Mouse (Mus musculus) MN1 (cell line): ENCODE results near the gene Adcy3.

Source experiments
- DNase-seq: peaks from one replicate; pipeline ENCODE4 v3.0.0-alpha.2; 2016; ENCODE audit warnings: low spot score

The Adcy3 gene

GRCm38 (mm10) chr12:4243805-4244204 is 110.9 kb downstream of the Adcy3 start:
- no peak for DNase-seq

DNA sequence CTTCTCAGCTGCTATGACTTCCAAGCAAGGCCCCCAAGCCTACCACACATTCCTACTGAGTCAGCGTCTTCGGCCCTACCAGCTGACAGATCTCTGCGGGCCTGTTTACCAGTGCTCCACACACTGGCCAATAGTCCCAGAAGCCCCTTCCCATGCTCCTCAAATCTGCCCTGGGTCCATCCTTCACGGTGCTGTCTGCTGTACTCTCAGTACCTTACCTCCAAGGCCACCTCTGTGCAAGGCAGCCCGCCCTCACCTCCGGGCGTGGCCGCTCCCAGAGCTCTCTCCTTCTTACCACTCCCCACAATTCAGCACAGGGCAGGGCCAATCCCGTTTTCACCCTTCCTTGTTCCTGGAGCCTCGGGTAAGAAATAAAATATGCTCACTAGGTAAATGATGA is 112.8 kb downstream of the Adcy3 start:
- no peak for DNase-seq

- no peak for DNase-seq
Measured at GRCm38 (mm10) chr12:4249786-4250185, 116.9 kb downstream of the Adcy3 start.

DNA sequence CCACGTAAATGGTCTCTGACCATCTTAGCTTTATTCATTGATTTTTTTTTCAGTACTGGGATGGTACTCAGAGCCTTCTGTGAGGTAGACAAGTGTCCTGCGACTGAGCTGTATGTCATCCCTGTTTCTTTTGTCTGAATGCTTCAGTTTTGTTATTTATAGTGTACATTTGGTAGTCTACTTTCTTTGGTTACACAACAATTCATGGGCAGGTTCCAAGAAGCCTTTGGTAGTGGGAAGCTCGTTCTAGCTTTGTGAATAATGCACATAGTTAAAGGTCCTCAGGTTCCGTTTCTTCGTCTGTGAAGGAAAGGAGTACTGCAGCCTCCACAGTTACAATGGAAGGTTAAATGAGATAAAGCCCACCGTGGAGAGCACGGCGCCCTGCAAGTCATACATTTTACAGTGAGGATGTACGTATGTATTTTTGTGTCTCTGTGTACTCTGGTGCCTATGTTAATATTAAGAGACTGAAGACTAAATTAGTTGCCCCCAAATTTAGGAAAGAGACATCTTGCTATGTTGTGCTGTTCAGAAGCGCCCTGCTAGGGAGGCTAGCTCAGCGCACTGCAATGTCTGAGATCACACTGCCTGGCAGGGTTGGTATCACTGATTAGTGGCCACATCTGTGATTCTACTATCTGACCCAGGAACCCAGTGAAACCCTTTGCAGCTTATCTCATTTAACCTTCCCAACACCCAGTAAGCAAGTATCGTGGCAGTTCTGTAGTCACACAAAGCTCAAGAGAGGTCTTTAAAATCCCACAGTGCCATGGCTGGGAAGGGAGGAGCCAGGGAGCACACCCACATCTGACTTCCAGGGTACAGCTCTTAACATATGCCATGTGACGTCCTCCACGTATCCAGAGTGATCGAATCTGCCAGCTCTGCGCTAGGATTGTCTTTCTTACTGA is 120.1 kb downstream of the Adcy3 start:
- no peak for DNase-seq
